17 mouse cellular contexts compared by ENCODE assay signal in genomic region chr10:40688266-40688665, GRCm38 (mm10). TPM values are rescaled to one million over a fixed set of nuclear protein-coding genes. Genes with fewer than 3 reads are reported as not detected.
DNase-seq lines count a peak whose midpoint lies in the region; ATAC-seq lines count a peak whose summit lies in the region.
"Had no signal": no experiment of that assay in that cellular context is flagged by ENCODE, and none has a peak within 500 bp of the region (broad histone marks: within the 10 kb centered on the region; RNA-seq: fewer than 3 reads in every experiment).

No protein-coding gene starts in this region.

- H3K4me3 ChIP-seq in hindbrain, embryonic 13.5 days, result no peak overlapping the region
- no peak overlapping the region for H3K4me3 ChIP-seq in hindbrain, embryonic 12.5 days
- H3K4me3 ChIP-seq: limb, embryonic 13.5 days had no signal

- no peaks in the 10 kb centered on the region for H3K9me3 ChIP-seq in hindbrain, embryonic 13.5 days
- H3K9me3 ChIP-seq in hindbrain, embryonic 12.5 days (replicated peaks), result no peaks in the 10 kb centered on the region
- H3K9me3 ChIP-seq: limb, embryonic 13.5 days had no signal

- no peak overlapping the region for H3K4me2 ChIP-seq in hindbrain, embryonic 13.5 days
- H3K4me2 ChIP-seq in hindbrain, embryonic 12.5 days (replicated peaks), result no peak overlapping the region
- H3K4me2 ChIP-seq: limb, embryonic 13.5 days had no signal

- H3K4me1 ChIP-seq in hindbrain, embryonic 13.5 days (replicated peaks), result peaks cover 8% of the 10 kb centered on the region
- peaks cover 3% of the 10 kb centered on the region; the same call in 1 of the 2 replicates for H3K4me1 ChIP-seq in hindbrain, embryonic 12.5 days

- peaks cover 12% of the 10 kb centered on the region for H3K27me3 ChIP-seq in hindbrain, embryonic 13.5 days
- peaks cover 5% of the 10 kb centered on the region; the same call in 1 of the 2 replicates for H3K27me3 ChIP-seq in hindbrain, embryonic 12.5 days
- H3K27me3 ChIP-seq: limb, embryonic 13.5 days had no signal

- no peaks in the 10 kb centered on the region for H3K36me3 ChIP-seq in hindbrain, embryonic 13.5 days
- H3K36me3 ChIP-seq in hindbrain, embryonic 12.5 days, result no peaks in the 10 kb centered on the region
- H3K36me3 ChIP-seq: limb, embryonic 13.5 days had no signal

- peak; percentile 30 for DNase-seq in CD4-positive helper T cell, adult 2 months (ENCODE audit: low read depth, low spot score)
- DNase-seq in layer of hippocampus, adult 18-20 months (ENCODE audit: low spot score in 2 of 2), result peak; percentile 83 to 93
- peak; percentile 79 for DNase-seq in left cerebral cortex, postnatal 36 days (ENCODE audit: low spot score in 2 of 2)
- DNase-seq in urinary bladder, postnatal 25 days (ENCODE audit: low spot score), result no peak
- DNase-seq in heart, postnatal 10 days, result no peak
- DNase-seq: cerebellum, adult 9-10 months; heart, adult 18-20 months; lung, adult 2 months had no signal

- intact Hi-C loops in left cerebral cortex, postnatal 36 days (cut with DNase I), result loop anchor here (2.0 to 5.0 kb wide), 3 partner anchors 23 to 74 kb away; no protein-coding TSS in a partner anchor
- intact Hi-C loops in heart, postnatal 10 days (cut with DNase I), result no loop called here

- H3K27ac ChIP-seq in hindbrain, embryonic 13.5 days, result peak overlapping the region; percentile 44; the same call in 1 of the 2 replicates
- H3K27ac ChIP-seq in hindbrain, embryonic 12.5 days, result no peak overlapping the region
- H3K27ac ChIP-seq: limb, embryonic 13.5 days had no signal

- H3K9ac ChIP-seq in hindbrain, embryonic 13.5 days, result no peak overlapping the region
- H3K9ac ChIP-seq in hindbrain, embryonic 12.5 days, result no peak overlapping the region
- H3K9ac ChIP-seq: limb, embryonic 13.5 days had no signal

- no peak for ATAC-seq in hindbrain, embryonic 13.5 days (ENCODE audit: low FRiP score)
- ATAC-seq in hindbrain, embryonic 12.5 days (ENCODE audit: low FRiP score), result no peak
- ATAC-seq in monocyte, adult 5-6 weeks (replicated peaks; ENCODE audit: insufficient number of reproducible peaks, low FRiP score, low TSS enrichment, poor library complexity, severe bottlenecking), result no peak
- ATAC-seq: activated CD4-positive, CD25-positive, alpha-beta regulatory T cell, adult 4 months; forebrain, embryonic 16.5 days had no signal

- 78% methylated on average over 6 of the region's 6 CpGs for WGBS in hindbrain, embryonic 13.5 days
- WGBS in hindbrain, embryonic 12.5 days, result 85% methylated on average over 6 of the region's 6 CpGs

RNA-seq across cellular contexts. Expression of gene Mettl24, which starts 5.2 kb away (rescaled TPM):
- 0.58 and 0.64 TPM in 2 replicates for polyA plus RNA-seq in hindbrain, embryonic 13.5 days (2015; fragmentation: Nextera tagmentation; extraction: Ambion mirVana)
- 0.39 and 0.59 TPM in 2 replicates for polyA plus RNA-seq in hindbrain, embryonic 12.5 days (2016; fragmentation: Nextera tagmentation; extraction: Ambion mirVana)
- 1 to 10 TPM; 2.9 to 3.9 TPM for total RNA-seq in layer of hippocampus, adult 18-20 months (2021)
- 1 to 10 TPM; 2.5 to 2.8 TPM for total RNA-seq in left cerebral cortex, postnatal 36 days (2021)
- total RNA-seq in heart, postnatal 10 days (2021), result 1 to 10 TPM; 1.9 to 2.3 TPM
- not detected in 3 replicates for total RNA-seq in monocyte, adult 5-6 weeks (2017)
- total RNA-seq: hematopoietic stem cell, adult 5-6 weeks; megakaryocyte, adult 5-6 weeks; neutrophil, adult 5-6 weeks had no signal
- polyA plus RNA-seq: activated CD4-positive, CD25-positive, alpha-beta regulatory T cell, adult 4 months had no signal

RNA-seq across cellular contexts. Expression of gene Ddo, which starts 58.5 kb away (rescaled TPM):
- 0.69 and 1.5 TPM in 2 replicates for polyA plus RNA-seq in hindbrain, embryonic 13.5 days (2015; fragmentation: Nextera tagmentation; extraction: Ambion mirVana)
- polyA plus RNA-seq in hindbrain, embryonic 12.5 days (2016; fragmentation: Nextera tagmentation; extraction: Ambion mirVana), result 0.67 and 1.0 TPM in 2 replicates
- total RNA-seq in layer of hippocampus, adult 18-20 months (2021), result 10 to 100 TPM; 18.8 to 19.4 TPM
- 10 to 100 TPM in 1 of 2 experiments, 1 to 10 TPM in 1; 8.5 to 12.7 TPM for total RNA-seq in left cerebral cortex, postnatal 36 days (2021)
- 10 to 100 TPM; 24.2 to 24.9 TPM for total RNA-seq in heart, postnatal 10 days (2021)
- total RNA-seq in monocyte, adult 5-6 weeks (2017), result not detected in 3 replicates
- total RNA-seq: hematopoietic stem cell, adult 5-6 weeks; megakaryocyte, adult 5-6 weeks had no signal
- polyA plus RNA-seq: activated CD4-positive, CD25-positive, alpha-beta regulatory T cell, adult 4 months had no signal

Comparison
In these comparisons a context has a peak if more than half of its experiments do, and no peak if none do; other contexts are left out.
1. DNase-seq: peak in CD4-positive helper T cell, adult 2 months (single experiment), layer of hippocampus, adult 18-20 months (2 of 2) and left cerebral cortex, postnatal 36 days (2 of 2); none in urinary bladder, postnatal 25 days (single experiment) and heart, postnatal 10 days (0 of 2).